Mouse (Mus musculus) embryo, embryonic 11 days (tissue): ENCODE results near the gene A830005F24Rik.
"Not testable (repeated sequence)": the region's sequence is repeated elsewhere in the genome, so short reads cannot be mapped to it uniquely, and the experiment has no call there.

Experiments
- DNase-seq: peaks from one replicate; pipeline ENCODE4 v3.0.0-alpha.2; 2015

The A830005F24Rik gene

DNA sequence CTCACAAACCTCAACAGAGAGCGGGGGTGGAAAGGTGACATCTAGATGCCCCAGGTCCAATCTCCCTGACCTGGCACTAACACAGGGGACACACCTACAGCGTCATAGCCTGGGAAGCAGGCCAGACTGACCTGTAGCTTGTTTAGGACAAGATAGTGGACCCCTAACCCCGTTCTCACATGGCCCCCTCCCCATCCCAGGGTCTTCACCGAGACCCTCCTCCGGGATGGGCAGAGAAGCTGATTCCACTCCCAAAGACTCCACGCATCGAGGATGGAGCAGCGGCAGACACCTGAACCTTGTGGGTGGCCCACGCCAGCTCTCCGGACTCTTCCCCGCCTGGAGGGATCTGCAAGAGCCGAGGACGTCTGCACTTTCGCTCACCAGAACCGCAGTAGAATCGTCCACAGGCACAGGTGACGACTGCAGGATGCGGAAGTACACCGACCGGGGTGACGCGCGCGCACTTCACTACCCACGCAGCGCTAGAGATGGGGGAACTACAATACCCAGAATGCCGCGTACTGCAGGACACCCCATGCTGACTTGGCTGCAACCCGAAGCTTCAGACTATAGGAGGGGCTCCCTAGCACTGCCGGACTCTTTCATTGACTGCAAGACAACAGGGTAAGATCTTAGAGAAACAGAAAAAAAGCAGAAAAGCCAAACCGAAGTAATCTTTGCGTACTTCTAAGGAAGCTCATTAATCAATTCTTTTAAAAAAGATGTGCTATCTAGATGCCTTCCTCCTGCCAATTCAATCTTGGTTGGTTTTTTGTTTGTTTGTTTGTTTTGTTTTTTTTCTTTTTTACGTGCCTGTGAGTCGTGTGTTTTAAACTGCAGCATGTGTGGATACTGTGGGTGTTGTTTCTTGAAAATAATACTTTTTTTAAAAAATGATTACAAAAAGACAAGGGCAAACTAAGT lies at the start of gene A830005F24Rik, which contains the start of gene Zfp169:
TSS of gene A830005F24Rik (plus strand) at position 568 of the 927 bp plus-strand sequence.
TSS of gene Zfp169 (minus strand) at position 449 of the 927 bp plus-strand sequence.
- DNase-seq, result peak; percentile 92

DNA sequence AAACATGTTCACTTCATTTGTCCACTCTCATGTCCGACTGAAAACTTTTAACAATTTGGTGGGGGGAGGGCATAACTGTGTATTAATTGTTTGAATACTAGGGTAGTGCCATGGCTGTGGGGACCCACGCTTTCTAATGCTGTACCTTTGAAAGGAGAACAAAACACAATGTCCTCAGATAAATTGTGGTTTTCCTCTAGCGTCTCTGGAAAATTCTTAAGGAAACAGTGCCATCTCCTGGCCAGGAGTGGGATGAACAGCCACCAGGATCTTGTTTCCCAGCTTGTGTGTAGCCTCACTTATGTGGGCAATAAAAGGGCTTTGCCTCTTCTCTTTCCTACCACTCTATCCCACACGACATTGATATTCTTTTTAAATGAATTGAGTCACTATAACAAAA lies 49.2 kb upstream of the A830005F24Rik start:
- DNase-seq, result peak; percentile 76

DNA sequence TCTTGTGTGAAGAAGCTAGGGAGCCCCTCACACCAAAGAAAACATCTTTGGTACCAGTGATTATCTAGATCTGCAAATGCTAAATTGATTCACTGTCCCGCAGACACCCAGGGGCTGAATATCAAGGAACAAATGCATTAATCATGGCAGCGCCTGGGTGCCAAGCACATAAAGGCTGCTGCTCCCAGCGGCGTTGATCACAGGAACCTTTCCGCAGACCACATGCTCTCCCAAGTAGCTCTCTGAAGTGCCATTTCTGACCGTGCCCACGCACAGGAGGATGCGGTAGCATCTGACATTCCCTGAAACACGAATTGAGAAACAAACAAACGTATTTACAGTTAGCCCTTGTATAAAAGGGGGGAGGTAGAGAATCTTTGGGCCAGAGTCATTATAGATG lies 47.2 kb upstream of the A830005F24Rik start:
- DNase-seq, result no peak

DNA sequence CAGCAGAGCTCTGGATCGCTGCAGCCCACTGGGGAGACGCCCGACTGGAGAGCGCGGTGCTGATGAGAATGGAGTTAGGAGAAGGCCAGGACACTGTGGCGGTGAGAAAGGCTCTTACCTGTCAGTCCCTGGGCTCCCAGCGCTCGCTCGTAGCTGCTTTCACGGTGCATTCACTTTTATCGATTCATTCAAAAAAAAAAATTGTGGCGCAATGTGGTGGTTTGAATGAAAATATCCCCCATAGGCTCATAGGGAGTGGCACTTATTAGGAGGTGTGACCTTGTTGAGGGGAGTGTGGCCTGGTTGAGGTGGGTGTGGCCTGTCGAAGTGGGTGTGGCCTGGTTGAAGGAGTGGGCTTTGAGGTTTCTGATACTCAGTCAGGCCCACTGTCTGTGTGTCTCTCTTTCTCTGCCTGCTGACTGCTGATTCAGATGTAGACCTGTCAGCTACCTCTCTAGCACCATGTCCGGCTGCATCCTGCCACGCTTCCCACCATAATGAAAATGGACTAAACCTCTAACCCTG lies 44.7 kb upstream of the A830005F24Rik start:
- no peak for DNase-seq

DNA sequence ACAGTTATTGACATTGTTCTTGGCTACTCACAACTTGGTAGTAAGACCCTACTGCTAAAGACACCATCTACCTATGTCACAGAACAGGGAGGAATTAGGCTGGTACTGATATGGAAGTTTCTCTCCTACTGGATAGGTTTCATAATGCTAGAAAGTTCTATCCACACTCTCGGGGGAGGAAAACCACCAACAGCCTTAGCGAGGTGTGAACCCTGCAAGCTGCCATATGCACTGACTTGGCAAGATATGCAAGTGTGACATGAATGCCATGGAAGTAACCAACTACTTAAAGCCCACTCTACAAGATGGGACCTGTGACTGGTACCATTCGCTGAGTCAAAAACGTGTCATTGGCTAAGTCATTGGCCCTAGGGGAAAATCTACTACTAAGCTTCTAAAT lies 29.8 kb upstream of the A830005F24Rik start:
- no peak for DNase-seq

DNA sequence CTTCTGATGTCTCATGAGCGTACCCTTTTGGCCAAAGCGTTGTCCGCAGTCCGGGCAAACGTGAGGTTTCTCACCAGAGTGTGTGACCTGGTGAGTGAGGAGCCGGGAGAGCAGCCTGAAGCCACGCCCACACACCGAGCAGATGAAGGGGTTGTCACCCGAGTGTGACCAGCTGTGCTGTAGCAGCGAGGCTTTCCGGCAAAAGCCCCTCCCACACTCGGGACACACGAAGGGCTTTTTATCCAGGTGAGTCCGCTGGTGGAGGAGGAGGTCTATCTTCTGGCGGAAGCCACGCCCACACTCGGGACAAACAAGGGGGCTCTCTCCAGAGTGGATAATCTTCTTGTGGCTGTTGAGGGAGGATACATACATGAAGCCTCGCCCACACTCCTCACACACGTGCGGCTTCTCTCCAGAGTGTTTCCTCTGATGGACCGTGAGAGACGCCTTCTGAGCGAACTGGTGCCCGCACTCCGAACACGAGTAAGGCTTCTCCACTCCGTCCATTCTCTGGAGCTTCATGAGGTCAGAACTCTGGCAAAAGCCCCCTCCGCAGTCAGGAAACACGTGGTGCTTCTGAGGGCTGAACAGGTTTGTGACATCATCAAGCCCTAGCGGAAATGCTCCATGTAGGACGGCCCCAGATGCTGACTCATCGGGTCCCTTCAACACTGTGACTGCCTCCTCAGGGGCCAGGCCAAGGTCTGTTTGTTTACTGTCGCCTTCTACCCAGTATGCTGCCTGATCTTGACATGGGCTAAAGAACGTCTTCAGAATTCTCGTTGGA lies 22.8 kb upstream of the A830005F24Rik start:
- DNase-seq, result no peak

DNA sequence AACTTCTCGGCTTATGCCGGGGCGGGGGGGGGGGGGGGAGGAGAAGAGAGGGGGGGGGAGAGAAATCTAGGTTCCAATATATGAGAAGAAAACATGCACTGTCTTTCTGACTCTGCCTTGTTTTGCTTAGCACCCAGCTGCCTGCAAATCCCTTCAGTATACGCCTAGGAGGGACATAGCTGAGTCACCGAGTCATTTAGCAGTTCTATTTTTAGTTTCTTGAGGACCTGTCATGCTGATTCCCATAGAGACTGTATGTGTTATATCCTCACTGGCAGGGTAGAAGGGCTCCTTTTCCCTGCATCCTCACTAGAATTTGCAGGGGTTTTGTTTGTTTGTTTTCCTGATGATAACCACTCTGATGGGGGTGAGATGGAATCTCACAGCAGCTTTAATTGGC lies 20.2 kb upstream of the A830005F24Rik start:
- DNase-seq, result no peak

DNA sequence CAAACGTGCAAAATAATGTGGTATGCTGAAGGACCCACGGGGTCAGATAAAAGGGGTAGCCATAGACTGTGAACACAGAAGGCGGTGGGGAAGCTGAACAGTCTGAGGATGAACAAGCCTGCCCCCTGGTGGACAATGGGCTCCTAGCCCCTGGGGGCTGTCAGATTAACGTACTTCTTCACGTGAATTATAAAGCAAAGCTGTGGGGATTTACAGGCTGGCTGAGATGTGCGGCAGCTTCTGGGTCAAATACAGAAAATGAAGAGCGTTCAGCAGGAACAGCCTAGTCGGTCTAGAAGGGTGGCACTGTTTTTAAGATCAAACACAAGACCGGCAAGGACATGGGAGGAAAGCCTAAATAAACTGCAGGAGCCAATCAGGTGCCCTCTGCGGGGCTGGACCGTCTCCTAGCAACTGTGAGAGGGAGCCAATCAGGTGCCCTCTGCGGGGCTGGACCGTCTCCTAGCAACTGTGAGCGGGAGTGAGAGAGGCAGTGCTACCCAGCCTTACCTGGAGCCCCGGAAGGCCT lies 15.6 kb upstream of the A830005F24Rik start:
- DNase-seq, result peak; percentile 82

DNA sequence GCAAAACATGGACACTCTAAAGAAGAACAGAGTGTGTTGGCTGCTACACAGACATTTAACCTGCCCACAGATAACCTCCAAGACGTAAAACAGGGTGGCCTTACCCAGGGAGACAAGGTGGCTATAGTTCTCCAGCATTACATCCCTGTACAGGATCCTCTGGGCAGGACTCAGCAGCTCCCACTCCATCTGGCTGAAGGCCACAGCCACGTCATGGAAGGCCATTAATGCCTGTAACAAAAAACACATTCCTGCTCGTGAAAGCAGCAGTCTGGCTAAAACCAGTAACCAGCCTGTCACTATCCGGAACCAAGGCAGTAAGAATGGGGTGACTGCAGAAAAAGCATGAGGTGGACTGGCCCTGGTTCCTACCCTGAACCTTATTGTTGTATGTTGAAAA lies 14.7 kb upstream of the A830005F24Rik start:
- no peak for DNase-seq

DNA sequence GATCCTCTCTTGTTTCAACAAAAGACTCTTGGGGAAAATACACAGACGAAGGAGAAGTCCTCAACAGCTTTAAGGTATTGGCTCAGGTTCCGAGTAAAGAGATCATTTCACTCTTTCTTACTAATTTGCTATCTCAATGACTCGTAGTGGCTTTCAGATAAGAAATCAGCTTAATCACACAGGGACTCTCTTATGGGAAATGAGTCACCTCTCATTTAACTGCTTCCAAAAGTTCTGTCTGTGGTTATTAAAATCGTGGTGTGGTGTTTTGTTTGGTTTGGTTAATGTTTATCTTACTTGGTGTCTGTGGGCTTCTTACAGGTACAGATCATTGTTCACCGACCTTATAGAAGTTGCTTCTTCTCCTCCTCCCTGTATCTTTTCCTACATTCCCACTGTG lies 10.9 kb upstream of the A830005F24Rik start:
- DNase-seq, result no peak

DNA sequence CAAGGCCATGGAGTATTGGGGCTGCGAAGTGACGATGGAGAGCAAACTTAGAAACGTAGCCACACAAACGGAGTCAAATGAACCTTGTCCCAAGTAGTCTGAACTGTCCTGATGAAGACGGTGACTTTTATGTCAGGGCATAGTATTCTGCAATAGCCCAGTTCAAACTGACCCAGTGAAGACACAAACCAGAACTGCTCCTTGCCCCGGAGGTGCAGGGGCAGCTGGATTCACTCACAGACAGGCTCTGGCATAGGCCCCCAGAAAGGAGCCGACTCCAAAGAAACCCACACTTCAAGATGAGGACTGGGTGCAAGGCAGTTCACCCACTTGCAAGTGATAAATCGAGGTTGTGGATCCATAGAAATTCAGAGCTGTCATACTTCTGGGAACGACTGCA lies 4.7 kb upstream of the A830005F24Rik start:
- DNase-seq, result no peak

DNA sequence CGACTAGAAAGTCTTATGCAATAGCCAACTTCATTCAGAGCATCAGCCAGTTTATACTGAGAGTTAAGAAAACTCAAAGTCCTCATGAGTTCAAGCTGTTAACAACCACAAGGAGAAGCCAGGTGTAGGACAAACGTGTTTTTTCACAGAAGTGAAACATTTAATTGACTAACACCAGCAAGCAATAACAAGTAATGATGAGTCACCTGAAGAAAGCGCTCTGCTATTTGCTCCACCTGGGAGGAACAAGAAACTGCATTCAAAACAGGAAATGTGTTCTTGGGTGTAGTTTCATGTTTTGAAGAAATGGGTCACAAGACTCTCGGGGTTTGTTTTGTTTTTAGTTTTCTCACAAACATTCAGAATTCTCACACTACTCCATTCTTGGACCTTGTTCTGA lies 2.5 kb downstream of the A830005F24Rik start:
- no peak for DNase-seq

DNA sequence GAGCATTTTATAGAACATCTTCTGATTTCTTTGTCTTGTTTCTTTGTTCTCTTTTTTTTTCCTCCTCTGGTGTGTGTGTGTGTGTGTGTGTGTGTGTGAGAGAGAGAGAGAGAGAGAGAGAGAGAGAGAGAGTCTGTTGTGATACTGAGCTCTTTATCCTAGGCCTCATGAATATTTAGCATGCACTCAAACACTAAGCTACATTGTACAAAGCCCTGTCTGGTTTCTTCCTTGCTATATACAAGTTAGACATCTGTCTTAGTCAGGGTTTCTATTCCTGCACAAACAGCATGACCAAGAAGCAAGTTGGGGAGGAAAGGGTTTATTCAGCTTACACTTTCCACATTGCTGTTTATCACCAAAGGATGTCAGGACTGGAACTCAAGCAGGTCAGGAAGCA lies 5.8 kb downstream of the A830005F24Rik start:
- not testable (repeated sequence) for DNase-seq

DNA sequence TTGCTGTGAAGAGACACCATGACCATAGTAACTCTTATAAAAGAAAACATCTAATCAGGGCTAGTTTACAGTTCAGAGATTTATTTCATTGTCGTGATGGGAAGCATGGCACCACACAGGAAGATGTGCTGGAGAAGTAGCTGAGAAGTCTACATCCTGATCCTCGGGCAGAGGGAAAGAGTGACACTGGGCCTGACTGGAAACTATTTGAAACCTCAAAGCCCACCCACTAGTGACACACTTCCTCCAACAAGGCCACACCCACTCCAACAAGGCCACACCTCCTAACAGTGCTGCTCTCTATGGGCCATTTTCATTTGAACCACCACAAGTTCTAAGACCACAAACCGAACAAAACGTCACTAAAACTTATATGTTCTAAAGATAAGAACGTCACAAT lies 12.4 kb downstream of the A830005F24Rik start:
- DNase-seq, result no peak

DNA sequence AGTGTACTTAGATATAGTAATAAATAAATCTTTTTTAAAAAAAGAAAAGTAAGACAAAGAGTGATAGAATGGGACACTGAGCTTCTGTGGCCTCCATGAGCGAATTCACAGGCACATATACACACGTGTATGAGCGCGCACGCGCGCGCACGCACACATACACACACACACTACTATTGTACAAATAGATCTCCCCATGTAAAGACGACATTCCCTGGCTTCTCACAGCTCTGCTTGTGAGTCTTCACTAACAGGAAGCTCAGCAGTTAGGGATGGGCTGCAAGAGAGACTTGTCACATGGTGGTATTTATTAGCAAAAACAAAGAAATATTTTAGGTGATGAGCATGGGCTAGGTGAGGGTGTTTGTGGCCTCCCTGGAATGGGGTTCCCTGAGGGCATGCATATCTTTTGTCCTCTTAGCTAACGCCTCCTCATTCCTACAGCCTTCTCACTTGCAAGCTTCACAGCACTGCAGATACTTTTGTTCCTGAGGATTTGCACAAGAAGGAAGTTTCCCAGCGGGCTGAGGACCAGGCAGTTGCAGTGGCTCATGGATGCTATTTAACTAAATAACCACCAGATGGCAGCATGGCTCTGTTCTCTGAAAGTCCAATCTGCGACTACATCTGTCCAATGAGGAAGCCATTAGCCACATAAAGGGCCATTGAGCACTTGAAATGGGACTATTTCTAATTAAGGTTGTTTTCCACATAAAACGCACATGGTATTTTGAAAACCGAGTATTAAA lies 14.9 kb downstream of the A830005F24Rik start:
- DNase-seq, result peak; percentile 87

DNA sequence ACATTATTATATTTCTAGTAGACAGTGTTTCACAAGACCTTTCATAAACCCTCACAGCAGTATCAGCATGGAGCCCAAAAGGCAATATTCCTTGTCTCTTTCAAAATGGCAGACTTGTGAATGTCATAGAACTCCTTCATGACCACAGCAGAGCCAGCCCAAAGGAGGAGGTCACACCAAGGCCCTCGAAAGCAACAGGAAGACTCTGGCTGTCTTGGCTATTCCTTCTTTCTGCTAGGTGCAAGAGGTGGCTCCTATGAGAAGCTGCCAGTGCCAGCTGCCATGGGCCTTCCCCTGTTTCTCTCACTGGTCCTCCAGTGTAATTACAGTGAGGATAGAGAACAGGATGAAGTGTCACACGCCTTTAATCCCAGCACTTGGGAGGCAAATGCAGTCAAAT lies 15.7 kb downstream of the A830005F24Rik start:
- DNase-seq, result no peak

DNA sequence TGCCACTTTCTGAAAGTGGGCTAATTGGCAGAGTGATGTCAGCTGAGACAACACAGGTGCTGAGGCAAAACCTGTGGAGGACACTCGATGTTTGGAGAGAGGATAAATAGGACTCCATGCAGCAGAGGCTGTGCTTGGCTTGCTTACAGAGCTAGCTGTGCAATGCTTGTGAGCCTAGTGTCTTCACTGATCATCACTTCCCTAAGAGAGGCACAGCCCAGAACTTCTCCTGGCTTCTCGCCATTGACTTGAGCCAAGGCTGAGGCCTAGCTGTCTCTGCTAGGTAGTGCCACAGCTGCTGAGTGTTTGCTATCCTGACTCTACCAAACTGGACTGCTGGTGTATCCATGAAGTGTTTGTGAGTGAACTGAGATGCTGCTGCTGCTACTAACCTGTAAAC lies 17.3 kb downstream of the A830005F24Rik start:
- DNase-seq, result no peak

DNA sequence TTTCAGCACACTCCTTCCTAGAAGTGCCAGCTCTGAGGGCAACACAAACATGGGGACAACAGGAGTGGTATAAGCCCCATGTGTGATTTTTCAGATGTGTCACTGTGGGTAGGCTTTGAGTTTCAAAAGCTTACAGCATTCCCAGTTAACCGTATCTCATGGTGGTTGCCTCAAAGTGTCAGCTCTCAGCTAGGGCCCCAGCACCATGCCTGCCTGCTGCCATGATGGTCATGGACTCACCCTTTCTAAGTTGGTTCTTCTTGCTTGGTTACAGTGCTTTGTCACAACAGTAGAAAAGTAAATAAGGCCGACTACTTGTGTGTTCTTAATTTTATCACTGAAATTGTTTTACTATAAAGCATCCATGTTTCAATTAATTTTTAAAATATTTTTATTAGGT lies 18.1 kb downstream of the A830005F24Rik start:
- no peak for DNase-seq

DNA sequence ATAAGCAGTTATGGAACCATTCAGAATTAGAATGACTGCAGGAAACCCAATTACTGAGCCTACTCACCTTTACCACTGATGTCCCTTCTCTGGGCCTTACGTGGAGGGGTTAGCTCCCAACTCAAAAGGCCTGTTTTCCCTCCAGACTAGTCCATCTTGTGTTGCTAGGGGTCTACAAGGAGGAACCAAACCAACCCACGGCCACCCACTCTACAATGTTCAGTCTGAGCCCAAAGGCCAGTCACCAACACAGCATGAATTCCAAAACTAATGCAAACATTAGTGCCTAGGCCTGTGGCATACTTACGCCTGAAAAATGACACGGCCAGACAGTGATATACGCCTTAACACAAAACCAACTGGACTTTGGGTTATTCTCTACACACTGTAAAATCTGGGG lies 20.1 kb downstream of the A830005F24Rik start:
- no peak for DNase-seq

DNA sequence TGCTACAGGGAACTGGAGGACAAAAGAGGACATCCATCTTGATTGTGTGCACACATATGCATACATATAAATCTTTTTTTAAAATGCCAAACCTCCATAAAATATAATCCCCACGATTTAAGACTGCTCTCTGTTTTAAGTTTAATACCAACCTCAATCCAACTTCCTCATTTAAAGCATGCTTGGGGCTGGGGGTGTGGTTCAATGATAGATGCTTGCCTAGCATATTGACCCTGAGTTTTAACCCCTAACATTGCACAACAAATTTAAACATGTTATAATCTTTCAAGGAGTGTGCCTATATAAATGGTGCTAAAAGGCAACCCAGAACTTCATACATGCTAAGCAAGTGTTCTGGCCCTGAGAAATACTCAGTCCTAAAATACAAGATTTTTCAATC lies 27.1 kb downstream of the A830005F24Rik start:
- no peak for DNase-seq

DNA sequence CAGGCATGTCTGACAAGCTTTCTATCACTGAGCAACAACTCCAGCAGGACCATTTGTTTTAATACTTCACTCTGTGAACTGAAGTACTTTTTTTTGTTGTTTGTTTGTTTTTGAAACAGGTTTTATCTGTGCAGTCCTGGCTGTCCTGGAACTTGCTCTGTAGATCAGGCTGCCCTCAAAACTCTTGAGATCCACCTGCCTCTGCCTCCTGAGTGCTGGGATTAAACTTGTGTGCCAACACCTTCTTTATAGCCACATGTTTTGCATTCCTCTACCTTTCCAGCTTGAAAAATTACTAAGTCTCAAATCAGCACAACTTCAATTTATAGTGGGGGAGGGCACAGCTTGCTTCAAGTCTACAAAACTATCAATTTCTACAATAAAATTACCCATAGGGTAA lies 31.0 kb downstream of the A830005F24Rik start:
- no peak for DNase-seq

DNA sequence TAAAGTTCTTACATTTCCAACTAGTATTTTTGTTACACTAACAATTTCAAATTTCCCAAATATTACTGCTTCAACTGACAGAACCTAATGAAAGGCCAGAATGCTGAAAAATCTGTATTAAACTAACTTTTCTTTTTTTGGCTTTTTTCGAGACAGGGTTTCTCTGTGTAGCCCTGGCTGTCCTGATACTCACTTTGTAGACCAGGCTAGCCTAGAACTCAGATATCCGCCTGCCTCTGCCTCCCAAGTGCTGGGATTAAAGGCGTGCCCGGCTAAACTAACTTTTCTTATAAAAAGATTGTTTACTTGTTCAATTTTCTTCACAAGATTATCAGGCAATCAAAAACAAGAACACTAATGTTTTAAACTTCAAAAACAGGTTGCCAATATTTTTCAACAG lies 31.5 kb downstream of the A830005F24Rik start:
- DNase-seq, result no peak
